Mouse (Mus musculus): ENCODE results near the gene Olfr1242. TPM values are rescaled to one million over a fixed set of nuclear protein-coding genes. Genes with fewer than 3 reads are reported as not detected.

Gene Olfr1242
- not detected in 2 replicates for polyA plus RNA-seq (2015; fragmentation: Nextera tagmentation; extraction: Ambion mirVana)

- Histone ChIP-seq H3K36me3 (no peaks in the 10 kb centered on the region), H3K9me3 (no peaks in the 10 kb centered on the region), H3K4me2 (no peak within 1 kb of the TSS), H3K27ac (no peak within 1 kb of the TSS), H3K27me3 (replicated peaks) (no peaks in the 10 kb centered on the region), H3K4me3 (replicated peaks) (no peak within 1 kb of the TSS), H3K4me1 (no peaks in the 10 kb centered on the region), H3K9ac (no peak within 1 kb of the TSS)
- ATAC-seq (ENCODE audit: insufficient read depth, low FRiP score, low read depth): no peak
- WGBS: 57% methylated on average over 1 of the region's 1 CpGs
Observed at GRCm38 (mm10) chr2:89498235-89498634, at the start of gene Olfr1242. Gene Olfr1242 (minus strand): TSS chr2:89498335.

GRCm38 (mm10) chr2:89544516-89544915 lies 46.4 kb upstream of the Olfr1242 start:
- no peak overlapping the region for H3K4me2 ChIP-seq
- H3K27ac ChIP-seq: no peak overlapping the region
- no peaks in the 10 kb centered on the region for H3K9me3 ChIP-seq
- 39% methylated on average over 2 of the region's 2 CpGs for WGBS
- no peak for ATAC-seq (ENCODE audit: insufficient read depth, low FRiP score, low read depth)
- no peak overlapping the region for H3K4me3 ChIP-seq (replicated peaks)
- H3K27me3 ChIP-seq (replicated peaks): no peaks in the 10 kb centered on the region
- H3K36me3 ChIP-seq: no peaks in the 10 kb centered on the region
- H3K4me1 ChIP-seq: no peaks in the 10 kb centered on the region
- H3K9ac ChIP-seq: no peak overlapping the region

GRCm38 (mm10) chr2:89539923-89540322 lies 41.8 kb upstream of the Olfr1242 start:
- no peaks in the 10 kb centered on the region for H3K9me3 ChIP-seq
- no peak overlapping the region for H3K9ac ChIP-seq
- no peak overlapping the region for H3K27ac ChIP-seq
- no peak overlapping the region for H3K4me2 ChIP-seq
- H3K27me3 ChIP-seq (replicated peaks): no peaks in the 10 kb centered on the region
- H3K36me3 ChIP-seq: no peaks in the 10 kb centered on the region
- H3K4me3 ChIP-seq (replicated peaks): no peak overlapping the region
- H3K4me1 ChIP-seq: no peaks in the 10 kb centered on the region
- ATAC-seq (ENCODE audit: insufficient read depth, low FRiP score, low read depth): no peak
- WGBS: 60% methylated on average over 1 of the region's 1 CpGs

- H3K27me3 ChIP-seq (replicated peaks): no peaks in the 10 kb centered on the region
- H3K4me2 ChIP-seq: no peak within 1 kb of the TSS
- no peak within 1 kb of the TSS for H3K4me3 ChIP-seq (replicated peaks)
- no peak within 1 kb of the TSS for H3K9ac ChIP-seq
- 84% methylated on average over 1 of the region's 1 CpGs for WGBS
- ATAC-seq (ENCODE audit: insufficient read depth, low FRiP score, low read depth): no peak
- no peaks in the 10 kb centered on the region for H3K4me1 ChIP-seq
- H3K9me3 ChIP-seq: no peaks in the 10 kb centered on the region
- no peak within 1 kb of the TSS for H3K27ac ChIP-seq
- H3K36me3 ChIP-seq: no peaks in the 10 kb centered on the region
Observed at GRCm38 (mm10) chr2:89531387-89531786, 33.3 kb upstream of the Olfr1242 start, which contains the start of gene Olfr1243. Gene Olfr1243 (minus strand): TSS chr2:89531487.

- H3K27ac ChIP-seq: no peak within 1 kb of the TSS
- ATAC-seq (ENCODE audit: insufficient read depth, low FRiP score, low read depth): no peak
- no peak within 1 kb of the TSS for H3K9ac ChIP-seq
- H3K9me3 ChIP-seq: no peaks in the 10 kb centered on the region
- no peak within 1 kb of the TSS for H3K4me2 ChIP-seq
- no peaks in the 10 kb centered on the region for H3K4me1 ChIP-seq
- no peaks in the 10 kb centered on the region for H3K27me3 ChIP-seq (replicated peaks)
- H3K36me3 ChIP-seq: no peaks in the 10 kb centered on the region
- H3K4me3 ChIP-seq (replicated peaks): no peak within 1 kb of the TSS
Observed at GRCm38 (mm10) chr2:89487026-89487425, 11.1 kb downstream of the Olfr1242 start, which contains the start of gene Olfr1241. Gene Olfr1241 (minus strand): TSS chr2:89487126.

- WGBS: 81% methylated on average over 3 of the region's 3 CpGs
- no peak within 1 kb of the TSS for H3K9ac ChIP-seq
- H3K27ac ChIP-seq: no peak within 1 kb of the TSS
- no peaks in the 10 kb centered on the region for H3K36me3 ChIP-seq
- no peak within 1 kb of the TSS for H3K4me2 ChIP-seq
- no peaks in the 10 kb centered on the region for H3K4me1 ChIP-seq
- H3K9me3 ChIP-seq: no peaks in the 10 kb centered on the region
- no peak within 1 kb of the TSS for H3K4me3 ChIP-seq (replicated peaks)
- no peaks in the 10 kb centered on the region for H3K27me3 ChIP-seq (replicated peaks)
- no peak for ATAC-seq (ENCODE audit: insufficient read depth, low FRiP score, low read depth)
Observed at GRCm38 (mm10) chr2:89442900-89443299, 55.2 kb downstream of the Olfr1242 start, which contains the start of gene Olfr1240. Gene Olfr1240 (minus strand): TSS chr2:89443000.

Other genes with a start within 250 kb of the Olfr1242 start
- not detected in 2 replicates for gene Olfr1228, start 244.3 kb downstream of the Olfr1242 start, polyA plus RNA-seq (2015; fragmentation: Nextera tagmentation; extraction: Ambion mirVana)
- gene Olfr1229, start 210.3 kb downstream of the Olfr1242 start, polyA plus RNA-seq (2015; fragmentation: Nextera tagmentation; extraction: Ambion mirVana): not detected in 2 replicates
- gene Olfr1230, start 201.1 kb downstream of the Olfr1242 start, polyA plus RNA-seq (2015; fragmentation: Nextera tagmentation; extraction: Ambion mirVana): not detected in 2 replicates
- gene Olfr1231, start 191.3 kb downstream of the Olfr1242 start, polyA plus RNA-seq (2015; fragmentation: Nextera tagmentation; extraction: Ambion mirVana): not detected in 2 replicates
- not detected in 2 replicates for gene Olfr1232, start 168.7 kb downstream of the Olfr1242 start, polyA plus RNA-seq (2015; fragmentation: Nextera tagmentation; extraction: Ambion mirVana)
- gene Olfr1233, start 155.9 kb downstream of the Olfr1242 start, polyA plus RNA-seq (2015; fragmentation: Nextera tagmentation; extraction: Ambion mirVana): not detected in 2 replicates
- not detected in 2 replicates for gene Olfr1234, start 133.5 kb downstream of the Olfr1242 start, polyA plus RNA-seq (2015; fragmentation: Nextera tagmentation; extraction: Ambion mirVana)
- not detected in 2 replicates for gene Olfr1238, start 88.7 kb downstream of the Olfr1242 start, polyA plus RNA-seq (2015; fragmentation: Nextera tagmentation; extraction: Ambion mirVana)
- gene Olfr1239, start 77.9 kb downstream of the Olfr1242 start, polyA plus RNA-seq (2015; fragmentation: Nextera tagmentation; extraction: Ambion mirVana): not detected in 2 replicates
- not detected in 2 replicates for gene Olfr1240, start 55.3 kb downstream of the Olfr1242 start, polyA plus RNA-seq (2015; fragmentation: Nextera tagmentation; extraction: Ambion mirVana)
- not detected in 2 replicates for gene Olfr1241, start 11.2 kb downstream of the Olfr1242 start, polyA plus RNA-seq (2015; fragmentation: Nextera tagmentation; extraction: Ambion mirVana)
- gene Olfr1243, start 33.2 kb upstream of the Olfr1242 start, polyA plus RNA-seq (2015; fragmentation: Nextera tagmentation; extraction: Ambion mirVana): not detected in 2 replicates
- not detected in 2 replicates for gene Olfr1245, start 80.1 kb upstream of the Olfr1242 start, polyA plus RNA-seq (2015; fragmentation: Nextera tagmentation; extraction: Ambion mirVana)
- not detected in 2 replicates for gene Olfr1246, start 94.8 kb upstream of the Olfr1242 start, polyA plus RNA-seq (2015; fragmentation: Nextera tagmentation; extraction: Ambion mirVana)
- 0.03 TPM in 1 of 2 replicates, not detected in the other for gene Olfr1247, start 115.8 kb upstream of the Olfr1242 start, polyA plus RNA-seq (2015; fragmentation: Nextera tagmentation; extraction: Ambion mirVana)
- gene Olfr1248, start 119.9 kb upstream of the Olfr1242 start, polyA plus RNA-seq (2015; fragmentation: Nextera tagmentation; extraction: Ambion mirVana): not detected in 2 replicates
- not detected in 2 replicates for gene Olfr1249, start 136.6 kb upstream of the Olfr1242 start, polyA plus RNA-seq (2015; fragmentation: Nextera tagmentation; extraction: Ambion mirVana)
- not detected in 2 replicates for gene Olfr1250, start 163.1 kb upstream of the Olfr1242 start, polyA plus RNA-seq (2015; fragmentation: Nextera tagmentation; extraction: Ambion mirVana)
- gene Olfr1251, start 173.6 kb upstream of the Olfr1242 start, polyA plus RNA-seq (2015; fragmentation: Nextera tagmentation; extraction: Ambion mirVana): not detected in 2 replicates
- gene Olfr1252, start 226.7 kb upstream of the Olfr1242 start, polyA plus RNA-seq (2015; fragmentation: Nextera tagmentation; extraction: Ambion mirVana): not detected in 2 replicates